In the genomic region with DNA sequence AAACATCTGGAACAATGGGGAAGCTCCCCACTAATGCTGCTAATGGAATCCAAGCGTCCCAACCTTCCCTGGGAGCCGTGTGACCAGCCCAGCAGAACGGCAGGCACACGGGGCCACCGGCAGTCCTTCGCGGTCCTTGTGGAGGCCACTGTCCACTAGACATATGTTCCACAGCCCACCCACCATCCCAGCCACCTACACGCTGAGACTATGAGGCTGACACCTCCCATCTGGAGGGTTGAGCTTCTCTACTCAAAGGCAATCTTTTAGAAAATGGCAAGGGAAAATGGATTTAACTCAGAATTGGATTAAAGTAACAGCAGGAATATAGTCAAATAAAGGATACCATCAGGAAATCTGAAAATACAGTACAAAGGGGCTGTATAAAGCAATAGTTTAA, we compare ENCODE assay signal across 18 mouse cellular contexts. TPM values are rescaled to one million over a fixed set of nuclear protein-coding genes. Genes with fewer than 3 reads are reported as not detected.
"Had no signal": no experiment of that assay in that cellular context is flagged by ENCODE, and none has a peak within 500 bp of the region (broad histone marks: within the 10 kb centered on the region; RNA-seq: fewer than 3 reads in every experiment).

No protein-coding gene starts in this region.

- H3K27ac ChIP-seq: midbrain, embryonic 10.5 days; midbrain, embryonic 12.5 days; neural tube, embryonic 13.5 days; neural tube, embryonic 15.5 days had no signal

- H3K9me3 ChIP-seq: midbrain, embryonic 10.5 days; midbrain, embryonic 12.5 days; neural tube, embryonic 13.5 days; neural tube, embryonic 15.5 days had no signal

- H3K4me1 ChIP-seq: midbrain, embryonic 10.5 days; midbrain, embryonic 12.5 days; neural tube, embryonic 13.5 days; neural tube, embryonic 15.5 days had no signal

- ATAC-seq: midbrain, embryonic 16.5 days had no signal

- H3K4me3 ChIP-seq: midbrain, embryonic 10.5 days; midbrain, embryonic 12.5 days; myocyte; neural tube, embryonic 13.5 days; neural tube, embryonic 15.5 days had no signal

- H3K36me3 ChIP-seq: midbrain, embryonic 10.5 days; midbrain, embryonic 12.5 days; neural tube, embryonic 13.5 days; neural tube, embryonic 15.5 days had no signal

- DNase-seq: lung, adult 18-20 months; lung, embryonic 14.5 days; lung, postnatal 10 days; lung, postnatal 4 days; midbrain, embryonic 14.5 days; retina, postnatal 1 day; right cerebral cortex, postnatal 25 days; right cerebral cortex, postnatal 4 days; spleen, adult 18-20 months; thymus, adult 18-20 months; thymus, postnatal 14 days; thymus, postnatal 36 days had no signal

- H3K27me3 ChIP-seq: midbrain, embryonic 12.5 days; neural tube, embryonic 13.5 days; neural tube, embryonic 15.5 days had no signal

RNA-seq across cellular contexts. Expression of gene Grm8, which starts 23.4 kb away (rescaled TPM):
- polyA plus RNA-seq: lung, embryonic 14.5 days; myocyte had no signal
